Mouse (Mus musculus): ENCODE results near the gene Cntd1. TPM values are rescaled to one million over a fixed set of nuclear protein-coding genes. Genes with fewer than 3 reads are reported as not detected.

Cntd1 gene
- polyA plus RNA-seq, 1 experiment from 2014 or later, result 1.1 TPM

DNA sequence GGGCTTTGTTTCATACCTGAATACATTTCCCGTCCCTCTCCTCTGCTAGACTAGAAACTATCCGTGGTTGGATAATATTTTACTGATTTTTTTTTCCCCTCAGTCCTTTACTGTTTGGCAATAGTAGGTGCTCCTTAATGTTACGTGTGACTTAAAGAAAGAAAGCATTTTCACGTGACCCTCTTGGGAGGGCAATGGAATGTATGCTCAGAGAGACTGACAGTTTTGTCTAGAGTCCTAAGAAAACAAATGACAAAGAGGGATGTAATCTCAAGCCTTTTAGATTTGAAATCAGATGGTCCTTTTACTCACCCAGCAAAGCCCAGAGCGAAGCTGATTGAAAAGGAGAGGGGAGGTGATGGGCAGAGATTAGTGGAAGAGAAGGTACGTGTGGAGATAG is 12.9 kb upstream of the Cntd1 start:
- H3K36me3 ChIP-seq (ENCODE audit: insufficient read depth, low read length), result no peaks in the 10 kb centered on the region
- H3K4me1 ChIP-seq (ENCODE audit: insufficient read depth, low read depth, low read length), result peaks cover 18% of the 10 kb centered on the region; the same call in 1 of the 2 replicates
- DNase-seq (ENCODE audit: low spot score) (no peak), ATAC-seq (peak; percentile 32; the same call in 1 of the 2 replicates)
- H3K27me3 ChIP-seq (replicated peaks; ENCODE audit: insufficient read depth, low read length), result peaks cover 11% of the 10 kb centered on the region; the same call in 1 of the 2 replicates
- WGBS, result 41% methylated on average over 6 of the region's 6 CpGs
- H3K4me2 ChIP-seq (replicated peaks; ENCODE audit: low read depth, low read length), result no peak overlapping the region
- TF ChIP-seq CTCF (IDR thresholded peaks at IDR 0.05) (no peak), EP300 (IDR thresholded peaks at IDR 0.05) (no peak)
- no peaks in the 10 kb centered on the region for H3K9me3 ChIP-seq (ENCODE audit: low read length)
- no peak overlapping the region for H3K9ac ChIP-seq (replicated peaks; ENCODE audit: low read depth)
- no peak overlapping the region for H3K27ac ChIP-seq (ENCODE audit: low read length)
- H3K4me3 ChIP-seq (ENCODE audit: low read depth, low read length), result no peak overlapping the region

DNA sequence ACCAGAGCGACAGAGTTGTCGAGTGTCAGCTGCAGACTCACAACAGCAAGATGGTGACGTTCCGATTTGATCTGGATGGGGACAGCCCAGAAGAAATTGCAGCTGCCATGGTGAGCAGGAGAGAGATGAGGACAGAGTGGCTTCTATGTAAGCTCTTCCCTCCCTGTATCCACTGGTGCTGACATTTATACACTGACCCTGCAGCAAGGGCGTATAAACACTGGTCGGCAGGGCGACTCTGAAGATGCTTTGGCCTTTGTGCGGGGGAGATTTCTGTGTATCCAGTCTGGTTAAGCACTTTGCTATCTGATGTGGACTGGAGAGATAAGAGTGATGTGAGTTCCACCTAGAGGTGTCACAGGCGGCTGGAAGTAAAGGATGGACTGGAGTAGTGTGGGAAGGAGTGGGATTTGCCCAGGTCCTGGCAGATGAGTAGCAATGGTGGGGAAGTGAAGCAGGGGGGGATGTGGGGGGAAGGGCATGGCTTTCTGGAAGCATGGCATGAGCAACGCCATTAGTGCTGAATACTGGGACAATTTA is 9.2 kb upstream of the Cntd1 start:
- H3K9ac ChIP-seq (replicated peaks; ENCODE audit: low read depth), result no peak overlapping the region
- 10% methylated on average over 10 of the region's 10 CpGs for WGBS

DNA sequence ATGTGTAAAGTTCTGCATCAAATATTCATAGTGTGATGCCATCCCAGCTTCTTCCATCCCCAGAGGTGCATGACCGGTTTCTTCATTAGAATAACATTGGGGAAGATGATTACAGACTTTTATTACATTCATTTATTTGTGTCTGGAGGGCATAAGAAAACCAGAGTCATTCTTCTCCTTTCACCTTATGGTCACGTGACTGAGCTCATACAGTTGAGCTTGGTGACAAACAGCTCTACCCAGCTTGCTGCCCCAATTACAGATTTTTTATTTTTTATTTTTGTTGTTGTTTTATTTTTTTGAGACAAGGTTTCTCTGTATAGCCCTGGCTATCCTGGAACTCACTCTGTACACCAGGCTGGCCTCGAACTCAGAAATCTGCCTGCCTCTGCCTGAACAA is 6.4 kb upstream of the Cntd1 start:
- Histone ChIP-seq H3K4me3 (ENCODE audit: low read depth, low read length) (no peak overlapping the region), H3K4me2 (replicated peaks; ENCODE audit: low read depth, low read length) (no peak overlapping the region), H3K9ac (replicated peaks; ENCODE audit: low read depth) (no peak overlapping the region), H3K4me1 (ENCODE audit: insufficient read depth, low read depth, low read length) (peaks cover 6% of the 10 kb centered on the region; the same call in 1 of the 2 replicates), H3K27ac (ENCODE audit: low read length) (no peak overlapping the region), H3K27me3 (replicated peaks; ENCODE audit: insufficient read depth, low read length) (no peaks in the 10 kb centered on the region), H3K36me3 (ENCODE audit: insufficient read depth, low read length) (no peaks in the 10 kb centered on the region), H3K9me3 (ENCODE audit: low read length) (no peaks in the 10 kb centered on the region)
- DNase-seq (ENCODE audit: low spot score), result no peak
- WGBS, result 88% methylated on average over 3 of the region's 3 CpGs
- TF ChIP-seq EP300 (IDR thresholded peaks at IDR 0.05), result no peak
- no peak for TF ChIP-seq CTCF (IDR thresholded peaks at IDR 0.05)
- ATAC-seq, result no peak

More for the DNA sequence above, 9.2 kb upstream of the Cntd1 start:
- ATAC-seq (peak; percentile 30; the same call in 1 of the 2 replicates), DNase-seq (ENCODE audit: low spot score) (no peak)
- Histone ChIP-seq H3K4me2 (replicated peaks; ENCODE audit: low read depth, low read length) (no peak overlapping the region), H3K4me1 (ENCODE audit: insufficient read depth, low read depth, low read length) (peaks cover 6% of the 10 kb centered on the region; the same call in 1 of the 2 replicates), H3K36me3 (ENCODE audit: insufficient read depth, low read length) (no peaks in the 10 kb centered on the region), H3K27me3 (replicated peaks; ENCODE audit: insufficient read depth, low read length) (peaks cover 5% of the 10 kb centered on the region; the same call in 1 of the 2 replicates), H3K4me3 (ENCODE audit: low read depth, low read length) (no peak overlapping the region), H3K27ac (ENCODE audit: low read length) (no peak overlapping the region), H3K9me3 (ENCODE audit: low read length) (no peaks in the 10 kb centered on the region)
- TF ChIP-seq EP300 (IDR thresholded peaks at IDR 0.05), result no peak
- no peak for TF ChIP-seq CTCF (IDR thresholded peaks at IDR 0.05)

DNA sequence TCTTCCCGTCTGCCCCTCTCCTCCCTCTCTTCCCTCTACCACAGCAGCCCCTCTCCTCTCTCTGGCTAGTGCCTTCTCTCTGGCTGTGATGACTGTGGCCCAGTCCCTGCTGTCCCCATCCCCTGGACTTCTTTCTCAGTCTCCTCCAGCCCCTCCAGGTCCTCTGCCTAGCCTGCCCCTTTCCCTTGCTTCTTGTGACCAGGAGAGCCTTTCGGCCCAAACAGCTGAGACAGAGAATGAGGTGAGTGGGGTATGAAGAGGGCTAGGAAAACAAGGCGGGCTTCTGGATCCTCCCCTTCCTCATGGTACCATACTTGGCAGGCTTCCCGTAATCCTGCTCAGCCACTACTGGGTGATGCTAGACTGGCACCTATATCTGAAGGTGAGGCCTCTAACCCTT is 3.5 kb upstream of the Cntd1 start:
- H3K36me3 ChIP-seq (ENCODE audit: insufficient read depth, low read length), result no peaks in the 10 kb centered on the region
- no peak for ATAC-seq
- no peak for DNase-seq (ENCODE audit: low spot score)
- WGBS, result 48% methylated on average over 4 of the region's 4 CpGs
- no peak for TF ChIP-seq EP300 (IDR thresholded peaks at IDR 0.05)
- no peak overlapping the region for H3K27ac ChIP-seq (ENCODE audit: low read length)
- no peaks in the 10 kb centered on the region for H3K27me3 ChIP-seq (replicated peaks; ENCODE audit: insufficient read depth, low read length)
- H3K9ac ChIP-seq (replicated peaks; ENCODE audit: low read depth), result no peak overlapping the region
- peaks cover 14% of the 10 kb centered on the region; the same call in 1 of the 2 replicates for H3K4me1 ChIP-seq (ENCODE audit: insufficient read depth, low read depth, low read length)
- H3K4me3 ChIP-seq (ENCODE audit: low read depth, low read length), result no peak overlapping the region
- H3K9me3 ChIP-seq (ENCODE audit: low read length), result no peaks in the 10 kb centered on the region
- no peak overlapping the region for H3K4me2 ChIP-seq (replicated peaks; ENCODE audit: low read depth, low read length)

DNA sequence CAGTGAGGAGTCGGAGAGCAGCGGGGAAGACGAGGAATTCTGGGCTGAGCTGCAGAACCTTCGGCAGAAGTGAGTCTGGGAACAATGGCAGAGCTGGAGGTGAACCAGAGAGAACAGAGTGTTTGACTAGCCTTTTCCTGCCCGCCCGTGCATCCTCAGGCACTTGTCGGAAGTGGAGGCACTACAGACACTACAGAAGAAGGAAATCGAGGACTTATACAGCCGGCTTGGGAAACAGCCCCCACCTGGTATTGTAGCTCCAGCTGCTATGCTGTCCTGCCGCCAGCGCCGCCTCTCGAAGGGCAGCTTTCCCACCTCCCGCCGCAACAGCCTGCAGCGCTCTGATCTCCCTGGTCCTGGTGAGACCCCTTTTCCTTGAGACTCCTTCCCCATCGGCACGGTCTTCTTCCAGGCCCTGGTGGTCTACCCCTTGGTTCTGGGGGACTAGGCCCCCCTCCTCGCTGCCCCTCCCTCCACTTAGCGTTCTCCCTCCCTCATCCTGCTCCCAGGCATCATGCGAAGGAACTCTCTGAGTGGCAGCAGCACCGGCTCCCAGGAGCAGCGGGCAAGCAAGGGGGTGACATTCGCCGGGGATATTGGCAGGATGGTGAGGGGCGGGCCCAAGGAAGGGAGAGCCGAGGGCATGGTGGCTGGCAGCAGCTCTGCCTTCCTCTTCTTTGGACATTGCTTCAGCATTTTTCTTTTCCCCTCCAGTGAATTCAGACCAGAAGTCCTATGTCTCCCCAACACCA is 2.3 kb upstream of the Cntd1 start:
- TF ChIP-seq CTCF (IDR thresholded peaks at IDR 0.05) (0 out of 2 replicates have a peak, but pooled peaks have one; percentile 2), EP300 (IDR thresholded peaks at IDR 0.05) (no peak)
- peak overlapping the region; percentile 36 for H3K4me2 ChIP-seq (replicated peaks; ENCODE audit: low read depth, low read length)
- DNase-seq (ENCODE audit: low spot score) (peak; percentile 57), ATAC-seq (0 out of 2 replicates have a peak, but pooled peaks have one; percentile 15)
- peak overlapping the region; percentile 34; the same call in 1 of the 2 replicates for H3K27ac ChIP-seq (ENCODE audit: low read length)
- H3K9ac ChIP-seq (replicated peaks; ENCODE audit: low read depth), result no peak overlapping the region; the same call in 1 of the 2 replicates
- no peak overlapping the region for H3K4me3 ChIP-seq (ENCODE audit: low read depth, low read length)
- no peaks in the 10 kb centered on the region for H3K9me3 ChIP-seq (ENCODE audit: low read length)
- H3K4me1 ChIP-seq (ENCODE audit: insufficient read depth, low read depth, low read length), result peaks cover 14% of the 10 kb centered on the region; the same call in 1 of the 2 replicates
- 23% methylated on average over 26 of the region's 27 CpGs for WGBS
- H3K27me3 ChIP-seq (replicated peaks; ENCODE audit: insufficient read depth, low read length), result no peaks in the 10 kb centered on the region
- H3K36me3 ChIP-seq (ENCODE audit: insufficient read depth, low read length), result no peaks in the 10 kb centered on the region

DNA sequence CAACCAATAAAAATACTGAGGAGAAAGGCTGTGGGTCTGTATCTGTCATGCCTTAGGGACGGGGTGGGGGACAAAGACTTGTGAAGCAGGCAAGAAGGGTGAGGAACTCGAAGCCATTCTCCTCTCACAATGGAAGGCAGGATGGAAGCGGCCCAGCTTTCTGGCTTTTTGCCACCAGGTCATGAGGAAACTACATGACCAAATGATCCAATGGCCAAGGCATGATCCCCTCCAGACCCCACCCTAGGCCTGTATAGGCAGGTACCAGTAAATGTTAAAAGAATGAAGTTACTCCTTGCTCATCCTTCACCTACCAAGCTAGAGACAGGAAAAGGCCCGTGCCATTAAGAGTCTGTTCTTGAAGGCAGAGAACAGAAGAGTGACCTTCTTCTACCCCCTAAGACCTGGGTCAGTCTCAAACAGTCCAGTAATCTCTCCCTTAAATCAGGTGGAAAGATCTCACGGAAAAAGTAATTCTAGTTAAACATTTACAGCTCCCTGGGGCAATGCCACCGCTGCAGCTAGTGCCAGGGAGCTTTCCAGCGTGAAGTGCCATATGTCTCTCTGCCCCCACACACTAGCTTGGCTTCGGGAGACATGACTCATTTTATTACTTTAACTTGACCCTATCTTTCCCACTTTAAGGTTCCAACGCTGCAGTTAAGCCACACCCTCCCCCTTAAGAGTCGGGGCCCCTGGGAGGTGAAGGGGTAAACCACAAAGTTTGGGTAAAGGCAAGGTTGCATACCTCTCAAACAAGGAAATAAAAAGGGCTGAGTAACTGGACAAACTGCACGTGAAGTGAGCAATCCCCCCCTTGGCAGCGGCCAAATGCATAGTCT is 1.2 kb upstream of the Cntd1 start:
- ATAC-seq (peak; percentile 65), DNase-seq (ENCODE audit: low spot score) (peak; percentile 89)
- Histone ChIP-seq H3K27ac (ENCODE audit: low read length) (peak overlapping the region; percentile 74), H3K9ac (replicated peaks; ENCODE audit: low read depth) (peak overlapping the region; percentile 37; the same call in 1 of the 2 replicates), H3K9me3 (ENCODE audit: low read length) (no peaks in the 10 kb centered on the region), H3K4me3 (ENCODE audit: low read depth, low read length) (peak overlapping the region; percentile 64), H3K4me1 (ENCODE audit: insufficient read depth, low read depth, low read length) (peaks cover 14% of the 10 kb centered on the region; the same call in 1 of the 2 replicates), H3K4me2 (replicated peaks; ENCODE audit: low read depth, low read length) (peak overlapping the region; percentile 55), H3K27me3 (replicated peaks; ENCODE audit: insufficient read depth, low read length) (no peaks in the 10 kb centered on the region), H3K36me3 (ENCODE audit: insufficient read depth, low read length) (no peaks in the 10 kb centered on the region)
- WGBS, result 46% methylated on average over 12 of the region's 12 CpGs
- TF ChIP-seq EP300 (IDR thresholded peaks at IDR 0.05), result peak; percentile 32
- TF ChIP-seq CTCF (IDR thresholded peaks at IDR 0.05), result no peak

All from lung, postnatal 0 days (tissue).